Mouse (Mus musculus): ENCODE results near the gene Zdhhc23. TPM values are rescaled to one million over a fixed set of nuclear protein-coding genes. Genes with fewer than 3 reads are reported as not detected.

Gene Zdhhc23
- total RNA-seq, 1 experiment: 3.3 TPM

DNA sequence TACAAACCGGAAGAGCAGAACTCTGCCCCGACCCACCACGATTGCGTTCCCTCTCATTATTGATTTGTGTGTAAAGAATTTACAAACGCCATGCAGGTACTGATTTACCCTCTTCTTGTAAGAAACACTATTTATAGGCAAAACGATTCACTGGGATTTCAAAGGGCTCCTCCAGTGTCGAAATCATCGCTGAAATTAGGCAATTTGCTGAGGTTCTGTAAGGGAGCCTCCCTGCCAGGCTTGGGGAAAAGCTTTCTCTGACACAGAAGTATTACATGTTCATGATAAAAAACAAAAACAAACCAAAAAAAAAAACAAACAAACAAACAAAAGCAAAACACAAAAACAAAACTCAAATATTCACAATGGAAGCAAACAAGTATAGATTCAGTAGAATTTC is 19.5 kb upstream of the Zdhhc23 start:
- Histone ChIP-seq H3K4me3 (ENCODE audit: insufficient read depth in 1 of 2, low read depth in 1 of 2, low read length in 2 of 2, poor library complexity in 1 of 2, severe bottlenecking in 1 of 2) (no peak overlapping the region), H3K9ac (ENCODE audit: insufficient read depth, low read depth, low read length, poor library complexity, severe bottlenecking) (no peak overlapping the region), H3K9me3 (ENCODE audit: control insufficient read depth, insufficient read depth, low read depth, low read length) (no peaks in the 10 kb centered on the region), H3K36me3 (ENCODE audit: control insufficient read depth, insufficient read depth, low read length, poor library complexity, severe bottlenecking) (no peaks in the 10 kb centered on the region), H3K27ac (ENCODE audit: insufficient read depth, low read depth, low read length, poor library complexity, severe bottlenecking) (no peak overlapping the region), H3K4me1 (ENCODE audit: control insufficient read depth in 2 of 2, insufficient read depth in 2 of 2, low read length in 2 of 2, poor library complexity in 1 of 2) (peaks cover 0 to 4% of the 10 kb centered on the region in 2 experiments; a peak in 1 of 4 replicates)
- in situ Hi-C loops (cut with MboI; ENCODE audit: low sequenced_read_pairs in 2 of 2, unreplicated experiment in 2 of 2): no loop called here
- no peak for DNase-seq (ENCODE audit: low read depth, low spot score)
- TF ChIP-seq ZC3H11A (IDR thresholded peaks at IDR 0.05; ENCODE audit: borderline replicate concordance, low read depth, low read length) (no peak), ZNF384 (IDR thresholded peaks at IDR 0.05; ENCODE audit: low read depth, low read length) (no peak), MAFK (IDR thresholded peaks at IDR 0.05; ENCODE audit: insufficient read depth, low read depth, low read length) (no peak), CHD2 (IDR thresholded peaks at IDR 0.05; ENCODE audit: low read depth, low read length) (no peak)

DNA sequence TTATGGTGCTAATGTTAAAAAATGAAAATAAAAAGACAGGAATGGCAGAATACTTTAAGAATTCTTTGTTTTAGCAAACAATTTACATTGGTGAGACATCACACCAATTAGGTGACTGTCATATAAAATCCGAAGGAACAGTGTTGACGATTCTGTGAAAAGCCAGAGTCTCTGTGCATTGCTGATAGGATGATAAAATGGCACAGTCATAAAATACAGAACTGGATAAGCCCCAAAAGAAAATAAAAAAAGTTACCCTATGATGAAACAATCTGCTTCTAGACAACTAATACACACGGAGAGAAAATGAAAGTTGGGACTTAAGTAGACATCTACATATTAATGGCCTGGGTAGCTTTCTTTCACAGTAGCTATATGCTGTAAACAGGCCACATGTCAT is 15.0 kb upstream of the Zdhhc23 start:
- Histone ChIP-seq H3K4me3 (ENCODE audit: insufficient read depth in 1 of 2, low read depth in 1 of 2, low read length in 2 of 2, poor library complexity in 1 of 2, severe bottlenecking in 1 of 2) (no peak overlapping the region), H3K36me3 (ENCODE audit: control insufficient read depth, insufficient read depth, low read length, poor library complexity, severe bottlenecking) (no peaks in the 10 kb centered on the region), H3K27ac (ENCODE audit: insufficient read depth, low read depth, low read length, poor library complexity, severe bottlenecking) (no peak overlapping the region), H3K9me3 (ENCODE audit: control insufficient read depth, insufficient read depth, low read depth, low read length) (no peaks in the 10 kb centered on the region), H3K9ac (ENCODE audit: insufficient read depth, low read depth, low read length, poor library complexity, severe bottlenecking) (no peak overlapping the region), H3K4me1 (ENCODE audit: control insufficient read depth in 2 of 2, insufficient read depth in 2 of 2, low read length in 2 of 2, poor library complexity in 1 of 2) (no peaks in the 10 kb centered on the region)
- DNase-seq (ENCODE audit: low read depth, low spot score): no peak
- in situ Hi-C loops (cut with MboI; ENCODE audit: low sequenced_read_pairs in 2 of 2, unreplicated experiment in 2 of 2): no loop called here
- TF ChIP-seq MAFK (IDR thresholded peaks at IDR 0.05; ENCODE audit: insufficient read depth, low read depth, low read length): no peak
- no peak for TF ChIP-seq CHD2 (IDR thresholded peaks at IDR 0.05; ENCODE audit: low read depth, low read length)
- no peak for TF ChIP-seq ZC3H11A (IDR thresholded peaks at IDR 0.05; ENCODE audit: borderline replicate concordance, low read depth, low read length)
- TF ChIP-seq ZNF384 (IDR thresholded peaks at IDR 0.05; ENCODE audit: low read depth, low read length): no peak
- TF ChIP-seq HCFC1 (IDR thresholded peaks at IDR 0.05; ENCODE audit: borderline replicate concordance, insufficient read depth, low read length): no peak

DNA sequence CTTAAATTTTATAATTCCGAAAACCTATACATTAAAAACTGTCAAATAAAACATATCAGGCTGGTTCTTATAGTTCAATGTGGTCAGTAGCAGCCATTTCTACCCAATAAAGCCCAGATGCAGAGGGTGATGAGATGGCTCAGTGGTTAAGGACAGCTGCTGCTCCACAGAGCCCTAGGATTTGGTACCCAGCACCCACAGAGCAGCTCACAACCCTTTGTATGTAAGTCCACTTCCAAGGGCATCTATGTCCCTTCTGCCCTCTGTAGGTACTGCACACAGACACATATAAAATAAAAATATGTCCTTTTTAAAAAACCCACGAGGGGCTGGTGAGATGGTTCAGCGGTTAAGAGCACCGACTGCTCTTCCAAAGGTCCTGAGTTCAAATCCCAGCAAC is 6.7 kb upstream of the Zdhhc23 start:
- Histone ChIP-seq H3K9me3 (ENCODE audit: control insufficient read depth, insufficient read depth, low read depth, low read length) (no peaks in the 10 kb centered on the region), H3K4me3 (ENCODE audit: insufficient read depth in 1 of 2, low read depth in 1 of 2, low read length in 2 of 2, poor library complexity in 1 of 2, severe bottlenecking in 1 of 2) (no peak overlapping the region), H3K36me3 (ENCODE audit: control insufficient read depth, insufficient read depth, low read length, poor library complexity, severe bottlenecking) (no peaks in the 10 kb centered on the region), H3K9ac (ENCODE audit: insufficient read depth, low read depth, low read length, poor library complexity, severe bottlenecking) (no peak overlapping the region), H3K4me1 (ENCODE audit: control insufficient read depth in 2 of 2, insufficient read depth in 2 of 2, low read length in 2 of 2, poor library complexity in 1 of 2) (no peaks in the 10 kb centered on the region), H3K27ac (ENCODE audit: insufficient read depth, low read depth, low read length, poor library complexity, severe bottlenecking) (no peak overlapping the region)
- TF ChIP-seq ZC3H11A (IDR thresholded peaks at IDR 0.05; ENCODE audit: borderline replicate concordance, low read depth, low read length) (no peak), CHD2 (IDR thresholded peaks at IDR 0.05; ENCODE audit: low read depth, low read length) (no peak), MAFK (IDR thresholded peaks at IDR 0.05; ENCODE audit: insufficient read depth, low read depth, low read length) (no peak), HCFC1 (IDR thresholded peaks at IDR 0.05; ENCODE audit: borderline replicate concordance, insufficient read depth, low read length) (no peak), ZNF384 (IDR thresholded peaks at IDR 0.05; ENCODE audit: low read depth, low read length) (no peak)
- DNase-seq (ENCODE audit: low read depth, low spot score): no peak
- in situ Hi-C loops (cut with MboI; ENCODE audit: low sequenced_read_pairs in 2 of 2, unreplicated experiment in 2 of 2): no loop called here

DNA sequence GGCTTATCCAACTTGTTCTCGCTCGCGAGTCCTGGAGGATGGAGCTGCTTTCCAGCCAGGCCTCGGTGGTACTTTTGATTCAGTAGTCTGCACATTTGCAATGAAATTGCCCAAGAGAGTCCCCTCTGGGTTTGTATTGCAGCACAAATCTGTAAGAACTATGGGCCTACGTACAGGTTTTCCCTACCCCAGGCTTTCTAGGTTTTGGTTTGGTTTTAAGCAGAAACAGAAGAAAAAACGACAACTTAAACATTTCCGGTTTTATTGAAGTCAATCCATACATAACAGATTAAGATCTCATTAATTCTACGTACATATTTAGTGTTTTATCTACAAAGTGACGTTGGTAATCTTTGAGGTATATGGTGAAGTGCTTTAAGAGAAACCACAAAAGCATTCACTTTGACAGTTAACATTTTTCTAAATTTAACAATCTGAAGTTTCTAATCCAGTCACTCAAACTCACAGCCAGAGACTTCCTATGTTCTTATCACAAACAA is 569 bp upstream of the Zdhhc23 start:
- in situ Hi-C loops (cut with MboI; ENCODE audit: low sequenced_read_pairs in 2 of 2, unreplicated experiment in 2 of 2): no loop called here
- no peaks in the 10 kb centered on the region for H3K36me3 ChIP-seq (ENCODE audit: control insufficient read depth, insufficient read depth, low read length, poor library complexity, severe bottlenecking)
- no peak overlapping the region for H3K27ac ChIP-seq (ENCODE audit: insufficient read depth, low read depth, low read length, poor library complexity, severe bottlenecking)
- H3K9me3 ChIP-seq (ENCODE audit: control insufficient read depth, insufficient read depth, low read depth, low read length): no peaks in the 10 kb centered on the region
- H3K9ac ChIP-seq (ENCODE audit: insufficient read depth, low read depth, low read length, poor library complexity, severe bottlenecking): peak overlapping the region; percentile 58
- peaks cover 0 to 2% of the 10 kb centered on the region in 2 experiments; a peak in 1 of 4 replicates for H3K4me1 ChIP-seq (ENCODE audit: control insufficient read depth in 2 of 2, insufficient read depth in 2 of 2, low read length in 2 of 2, poor library complexity in 1 of 2)
- no peak for TF ChIP-seq MAFK (IDR thresholded peaks at IDR 0.05; ENCODE audit: insufficient read depth, low read depth, low read length)
- no peak for TF ChIP-seq HCFC1 (IDR thresholded peaks at IDR 0.05; ENCODE audit: borderline replicate concordance, insufficient read depth, low read length)
- TF ChIP-seq ZC3H11A (IDR thresholded peaks at IDR 0.05; ENCODE audit: borderline replicate concordance, low read depth, low read length): no peak
- no peak for TF ChIP-seq ZNF384 (IDR thresholded peaks at IDR 0.05; ENCODE audit: low read depth, low read length)
- TF ChIP-seq CHD2 (IDR thresholded peaks at IDR 0.05; ENCODE audit: low read depth, low read length): no peak
- no peak for DNase-seq (ENCODE audit: low read depth, low spot score)
- H3K4me3 ChIP-seq (ENCODE audit: insufficient read depth in 1 of 2, low read depth in 1 of 2, low read length in 2 of 2, poor library complexity in 1 of 2, severe bottlenecking in 1 of 2): peak overlapping the region; percentile 27 to 73

DNA sequence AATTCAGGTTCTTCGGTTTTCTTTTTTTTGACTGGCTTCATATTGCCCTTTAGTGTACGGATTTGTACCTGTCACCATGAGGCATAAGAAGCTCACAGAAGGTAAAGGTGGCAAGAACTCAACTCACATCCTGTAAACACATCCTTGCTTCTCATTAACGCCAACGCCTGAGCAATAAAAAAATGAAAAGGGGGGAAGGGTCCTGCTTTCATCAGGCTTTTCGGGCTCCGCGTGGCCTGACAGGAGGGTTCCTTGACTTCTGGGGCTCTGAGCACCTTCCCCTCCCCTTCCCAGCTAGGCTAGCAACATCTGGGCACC is 622 bp downstream of the Zdhhc23 start:
- TF ChIP-seq ZC3H11A (IDR thresholded peaks at IDR 0.05; ENCODE audit: borderline replicate concordance, low read depth, low read length) (no peak), CHD2 (IDR thresholded peaks at IDR 0.05; ENCODE audit: low read depth, low read length) (no peak), ZNF384 (IDR thresholded peaks at IDR 0.05; ENCODE audit: low read depth, low read length) (no peak), HCFC1 (IDR thresholded peaks at IDR 0.05; ENCODE audit: borderline replicate concordance, insufficient read depth, low read length) (no peak), MAFK (IDR thresholded peaks at IDR 0.05; ENCODE audit: insufficient read depth, low read depth, low read length) (no peak)
- no peak for DNase-seq (ENCODE audit: low read depth, low spot score)
- H3K9ac ChIP-seq (ENCODE audit: insufficient read depth, low read depth, low read length, poor library complexity, severe bottlenecking): no peak overlapping the region
- H3K36me3 ChIP-seq (ENCODE audit: control insufficient read depth, insufficient read depth, low read length, poor library complexity, severe bottlenecking): no peaks in the 10 kb centered on the region
- peaks cover 0 to 2% of the 10 kb centered on the region in 2 experiments; a peak in 2 of 4 replicates for H3K4me1 ChIP-seq (ENCODE audit: control insufficient read depth in 2 of 2, insufficient read depth in 2 of 2, low read length in 2 of 2, poor library complexity in 1 of 2)
- H3K27ac ChIP-seq (ENCODE audit: insufficient read depth, low read depth, low read length, poor library complexity, severe bottlenecking): no peak overlapping the region
- no peaks in the 10 kb centered on the region for H3K9me3 ChIP-seq (ENCODE audit: control insufficient read depth, insufficient read depth, low read depth, low read length)
- H3K4me3 ChIP-seq (ENCODE audit: insufficient read depth in 1 of 2, low read depth in 1 of 2, low read length in 2 of 2, poor library complexity in 1 of 2, severe bottlenecking in 1 of 2): peak overlapping the region; percentile 73 to 76
- in situ Hi-C loops (cut with MboI; ENCODE audit: low sequenced_read_pairs in 2 of 2, unreplicated experiment in 2 of 2): no loop called here

Measured in ES-E14 (cell line).